Comparison of ENCODE assay signal across 12 mouse cellular contexts in the genomic region with DNA sequence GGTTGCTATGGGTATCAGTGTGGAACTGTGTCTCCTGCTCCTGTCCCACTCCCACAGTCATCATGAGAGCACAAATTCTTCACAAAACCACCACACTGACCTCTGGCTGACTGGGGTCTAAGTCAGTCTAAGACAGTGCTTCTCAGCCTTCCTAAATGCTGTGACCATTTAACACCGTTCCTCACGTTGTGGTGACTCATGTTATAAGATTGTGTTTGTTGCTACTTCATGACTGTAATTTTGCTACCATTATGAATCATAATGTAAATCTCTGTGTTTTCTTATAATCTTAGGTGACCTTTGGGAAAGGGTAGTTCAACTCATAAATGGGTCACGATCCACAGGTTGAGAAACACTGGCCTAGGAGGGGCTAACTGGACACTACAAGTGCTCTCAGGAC.
"Had no signal": no experiment of that assay in that cellular context is flagged by ENCODE, and none has a peak within 500 bp of the region (broad histone marks: within the 10 kb centered on the region; RNA-seq: fewer than 3 reads in every experiment).

No protein-coding gene starts in this region.

- H3K4me3 ChIP-seq: limb, embryonic 12.5 days; liver, embryonic 15.5 days; midbrain, embryonic 12.5 days; neural tube, embryonic 13.5 days had no signal

- H3K9ac ChIP-seq: limb, embryonic 12.5 days; liver, embryonic 15.5 days; midbrain, embryonic 12.5 days; neural tube, embryonic 13.5 days had no signal

- H3K36me3 ChIP-seq: limb, embryonic 12.5 days; liver, embryonic 15.5 days; midbrain, embryonic 12.5 days; neural tube, embryonic 13.5 days had no signal

- H3K4me2 ChIP-seq: limb, embryonic 12.5 days had no signal

- ATAC-seq: lung, postnatal 0 days had no signal

- H3K27ac ChIP-seq: kidney, postnatal 0 days; limb, embryonic 12.5 days; liver, embryonic 15.5 days had no signal

- DNase-seq: kidney, adult 9 months; kidney, postnatal 36 days; liver; lung, adult 2 months; right cerebral cortex, postnatal 25 days; thymus, postnatal 36 days had no signal

- H3K9me3 ChIP-seq: liver, embryonic 15.5 days had no signal

- H3K4me1 ChIP-seq: liver, embryonic 15.5 days had no signal

- H3K27me3 ChIP-seq: limb, embryonic 12.5 days; liver, embryonic 15.5 days; neural tube, embryonic 13.5 days had no signal
